In the genomic region with DNA sequence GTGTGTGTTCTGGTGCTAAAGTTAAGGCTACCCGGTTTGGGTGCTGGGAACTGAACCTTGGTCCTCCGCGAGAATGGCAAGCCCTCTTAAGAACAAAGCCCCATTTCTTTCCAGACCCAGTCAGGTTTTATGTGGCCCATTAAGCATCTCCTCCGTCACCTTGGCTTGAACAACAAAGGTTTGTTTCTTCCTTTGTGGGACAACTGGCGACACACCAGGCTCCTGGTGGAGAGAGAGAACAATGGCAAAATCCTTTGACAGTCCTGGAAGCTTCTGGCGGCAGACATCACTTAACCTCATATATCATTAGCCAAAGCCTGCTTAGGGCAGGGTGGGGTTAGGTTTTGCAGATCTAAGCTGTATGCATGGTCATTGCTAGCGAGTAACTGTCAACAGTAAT, we compare ENCODE assay signal across 10 mouse cellular contexts.
"Had no signal": no experiment of that assay in that cellular context is flagged by ENCODE, and none has a peak within 500 bp of the region (broad histone marks: within the 10 kb centered on the region; RNA-seq: fewer than 3 reads in every experiment).

No protein-coding gene starts in this region.

- DNase-seq: gastrocnemius, postnatal 14 days; gastrocnemius, postnatal 36 days; heart, adult 18-20 months; heart, postnatal 14 days; heart, postnatal 36 days; kidney, adult 18-20 months; kidney, postnatal 10 days; layer of hippocampus, adult 9-11 months; layer of hippocampus, postnatal 36 days; left cerebral cortex, postnatal 4 days had no signal
